Mouse (Mus musculus) forebrain, embryonic 11.5 days (tissue): ENCODE data around the gene Pou6f2. TPM values are rescaled to one million over a fixed set of nuclear protein-coding genes. Genes with fewer than 3 reads are reported as not detected.

Source experiments
- ATAC-seq: fragments of 200-750 bp; cut with Nextera tagmentation; replicated peaks from 2 replicates; pipeline ENCODE4 v1.8.0; 2017; ENCODE audit warnings: moderate TSS enrichment; ENCODE audit not compliant: low FRiP score
- DNase-seq: peaks from one replicate; pipeline ENCODE4 v3.0.0-alpha.2; 2017; ENCODE audit warnings: low spot score
- H3K27ac ChIP-seq: fragments of 300-500 bp; sonication (generic); 2 replicates; pipeline ENCODE4 v1.5.1; 2014; ENCODE audit warnings: low read depth, low read length
- H3K27me3 ChIP-seq: fragments of 300-500 bp; sonication (generic); 2 replicates; pipeline ENCODE4 v1.6.1; 2014; ENCODE audit warnings: mild to moderate bottlenecking, low read length, mixed read lengths; ENCODE audit not compliant: control insufficient read depth, insufficient read depth
- H3K36me3 ChIP-seq: fragments of 300-500 bp; sonication (generic); 2 replicates; pipeline ENCODE4 v1.6.1; 2014; ENCODE audit warnings: mild to moderate bottlenecking, low read length, moderate library complexity, mixed read lengths; ENCODE audit not compliant: control insufficient read depth, insufficient read depth
- H3K4me1 ChIP-seq: fragments of 300-500 bp; sonication (generic); replicated peaks from 2 replicates; pipeline ENCODE4 v1.6.1; 2014; ENCODE audit warnings: low read length, mixed read lengths; ENCODE audit not compliant: control insufficient read depth, insufficient read depth
- H3K4me2 ChIP-seq: fragments of 300-500 bp; sonication (generic); 2 replicates; pipeline ENCODE4 v1.6.1; 2014; ENCODE audit warnings: low read depth, mild to moderate bottlenecking, low read length, moderate library complexity, mixed read lengths; ENCODE audit not compliant: severe bottlenecking
- H3K4me3 ChIP-seq: fragments of 300-500 bp; sonication (generic); 2 replicates; pipeline ENCODE4 v1.5.1; 2014; ENCODE audit warnings: low read depth, low read length
- H3K9ac ChIP-seq: fragments of 300-500 bp; sonication (generic); 2 replicates; pipeline ENCODE4 v1.6.1; 2014; ENCODE audit warnings: low read length
- H3K9me3 ChIP-seq: fragments of 300-500 bp; sonication (generic); 2 replicates; pipeline ENCODE4 v1.6.1; 2016; ENCODE audit warnings: low read length, mixed read lengths; ENCODE audit not compliant: control insufficient read depth
- WGBS: fragments of 180-500 bp; shearing (Covaris S2); extraction: QIAGEN DNeasy Blood & Tissue Kit; methylation state at CpG from one replicate; pipeline ENCODE4 v1.1.7; 2014; 5-methylcytosine and 5-hydroxymethylcytosine counted together
- polyA plus RNA-seq: library from polyadenylated mRNA; unstranded; fragments of >200 nt; fragmentation: Nextera tagmentation; extraction: Ambion mirVana; gene quantifications from 2 replicates; pipeline ENCODE4 v1.2.1, GENCODE M21; 2014

The Pou6f2 gene
- polyA plus RNA-seq, 1 experiment from 2014 or later, result 3.3 TPM

- 87% methylated on average over 7 of the region's 7 CpGs for WGBS
- H3K4me2 ChIP-seq, result no peak overlapping the region
- H3K27ac ChIP-seq, result no peak overlapping the region
- DNase-seq, result no peak
- ATAC-seq, result no peak
- no peak overlapping the region for H3K9ac ChIP-seq
- no peaks in the 10 kb centered on the region for H3K36me3 ChIP-seq
- H3K9me3 ChIP-seq, result no peaks in the 10 kb centered on the region
- no peaks in the 10 kb centered on the region for H3K27me3 ChIP-seq
- H3K4me1 ChIP-seq, result no peaks in the 10 kb centered on the region
- H3K4me3 ChIP-seq, result no peak overlapping the region
These were observed 110.0 kb downstream of the Pou6f2 start for GRCm38 (mm10) chr13:18287536-18287935.

- whole genome bisulfite sequencing, result 39% methylated on average over 5 of the region's 5 CpGs
- Histone ChIP-seq H3K4me3 (no peak overlapping the region), H3K9ac (no peak overlapping the region), H3K4me1 (peaks cover 4% of the 10 kb centered on the region; the same call in 1 of the 2 replicates), H3K27ac (no peak overlapping the region), H3K27me3 (no peaks in the 10 kb centered on the region), H3K4me2 (no peak overlapping the region), H3K9me3 (no peaks in the 10 kb centered on the region), H3K36me3 (no peaks in the 10 kb centered on the region)
- DNase-seq (peak; percentile 62), ATAC-seq (peak; percentile 88)
These were observed 115.0 kb downstream of the Pou6f2 start for GRCm38 (mm10) chr13:18282361-18282982.

- no peak overlapping the region for H3K4me2 ChIP-seq
- H3K4me3 ChIP-seq, result no peak overlapping the region
- H3K27me3 ChIP-seq, result no peaks in the 10 kb centered on the region
- DNase-seq, result peak; percentile 85
- peak overlapping the region; percentile 71 for H3K27ac ChIP-seq
- H3K9me3 ChIP-seq, result no peaks in the 10 kb centered on the region
- 17% methylated on average over 3 of the region's 3 CpGs for WGBS
- no peaks in the 10 kb centered on the region for H3K36me3 ChIP-seq
- ATAC-seq, result peak; percentile 90
- H3K4me1 ChIP-seq, result peaks cover 4% of the 10 kb centered on the region; the same call in 1 of the 2 replicates
- peak overlapping the region; percentile 16; the same call in 1 of the 2 replicates for H3K9ac ChIP-seq
These were observed 116.4 kb downstream of the Pou6f2 start for GRCm38 (mm10) chr13:18281084-18281483.

- no peak overlapping the region for H3K9ac ChIP-seq
- no peaks in the 10 kb centered on the region for H3K4me1 ChIP-seq
- no peak overlapping the region for H3K27ac ChIP-seq
- H3K36me3 ChIP-seq, result no peaks in the 10 kb centered on the region
- H3K9me3 ChIP-seq, result no peaks in the 10 kb centered on the region
- ATAC-seq, result no peak
- WGBS, result 90% methylated on average over 3 of the region's 3 CpGs
- no peaks in the 10 kb centered on the region for H3K27me3 ChIP-seq
- no peak overlapping the region for H3K4me3 ChIP-seq
- DNase-seq, result no peak
- no peak overlapping the region for H3K4me2 ChIP-seq
These were observed 144.4 kb downstream of the Pou6f2 start for GRCm38 (mm10) chr13:18253131-18253530.

GRCm38 (mm10) chr13:18218566-18219234, 178.8 kb downstream of the Pou6f2 start:
- Histone ChIP-seq H3K4me1 (peaks cover 3% of the 10 kb centered on the region; the same call in 1 of the 2 replicates), H3K27ac (no peak overlapping the region), H3K9me3 (no peaks in the 10 kb centered on the region), H3K36me3 (no peaks in the 10 kb centered on the region), H3K4me2 (peak overlapping the region; percentile 40; the same call in 1 of the 2 replicates), H3K4me3 (0 out of 2 replicates have a peak overlapping the region, but pooled peaks have one; percentile 11), H3K27me3 (no peaks in the 10 kb centered on the region), H3K9ac (0 out of 2 replicates have a peak overlapping the region, but pooled peaks have one; percentile 20)
- ATAC-seq, result peak; percentile 72
- 7% methylated on average over 22 of the region's 22 CpGs for WGBS
- peak; percentile 55 for DNase-seq

GRCm38 (mm10) chr13:18211242-18211641, 186.2 kb downstream of the Pou6f2 start:
- Histone ChIP-seq H3K9ac (no peak overlapping the region), H3K9me3 (no peaks in the 10 kb centered on the region), H3K36me3 (no peaks in the 10 kb centered on the region), H3K27me3 (no peaks in the 10 kb centered on the region), H3K4me3 (no peak overlapping the region), H3K4me2 (no peak overlapping the region), H3K4me1 (no peaks in the 10 kb centered on the region), H3K27ac (no peak overlapping the region)
- DNase-seq (no peak), ATAC-seq (no peak)
- 95% methylated on average over 14 of the region's 14 CpGs for WGBS

- no peaks in the 10 kb centered on the region for H3K27me3 ChIP-seq
- no peak overlapping the region for H3K4me2 ChIP-seq
- H3K27ac ChIP-seq, result no peak overlapping the region
- H3K4me1 ChIP-seq, result no peaks in the 10 kb centered on the region
- DNase-seq, result no peak
- no peak for ATAC-seq
- no peak overlapping the region for H3K9ac ChIP-seq
- H3K9me3 ChIP-seq, result no peaks in the 10 kb centered on the region
- no peaks in the 10 kb centered on the region for H3K36me3 ChIP-seq
- no peak overlapping the region for H3K4me3 ChIP-seq
- 60% methylated on average over 8 of the region's 8 CpGs for WGBS
These were observed 192.8 kb downstream of the Pou6f2 start for GRCm38 (mm10) chr13:18204476-18205250.

GRCm38 (mm10) chr13:18174003-18174402, 223.5 kb downstream of the Pou6f2 start:
- Histone ChIP-seq H3K9ac (no peak overlapping the region), H3K9me3 (no peaks in the 10 kb centered on the region), H3K4me2 (no peak overlapping the region), H3K4me1 (no peaks in the 10 kb centered on the region; the same call in 1 of the 2 replicates), H3K36me3 (no peaks in the 10 kb centered on the region), H3K4me3 (no peak overlapping the region), H3K27me3 (no peaks in the 10 kb centered on the region), H3K27ac (no peak overlapping the region)
- DNase-seq, result peak; percentile 57
- ATAC-seq, result no peak; the same call in 1 of the 2 replicates
- WGBS, result 39% methylated on average over 3 of the region's 3 CpGs
